Mouse (Mus musculus) kidney, embryonic 16.5 days (tissue): Measurements from ENCODE around the gene Cmpk1. TPM values are rescaled to one million over a fixed set of nuclear protein-coding genes. Genes with fewer than 3 reads are reported as not detected.

Source experiments
- ATAC-seq: fragments of 200-750 bp; cut with Nextera tagmentation; 2 replicates; pipeline ENCODE4 v1.8.0; 2017; ENCODE audit warnings: moderate TSS enrichment; ENCODE audit not compliant: low FRiP score, low TSS enrichment
- H3K27ac ChIP-seq: fragments of 300-500 bp; sonication (generic); 2 replicates; pipeline ENCODE4 v1.5.1; 2014; ENCODE audit warnings: low read length
- H3K27me3 ChIP-seq: fragments of 300-500 bp; sonication (generic); 2 replicates; pipeline ENCODE4 v1.6.1; 2014; ENCODE audit warnings: low read length, control low read depth, mixed read lengths; ENCODE audit not compliant: insufficient read depth
- H3K36me3 ChIP-seq: fragments of 300-500 bp; sonication (generic); 2 replicates; pipeline ENCODE4 v1.6.1; 2014; ENCODE audit warnings: low read length, control low read depth, mixed read lengths; ENCODE audit not compliant: insufficient read depth
- H3K4me1 ChIP-seq: fragments of 300-500 bp; sonication (generic); 2 replicates; pipeline ENCODE4 v1.6.1; 2014; ENCODE audit warnings: low read length, control low read depth, mixed read lengths; ENCODE audit not compliant: insufficient read depth
- H3K4me2 ChIP-seq: fragments of 300-500 bp; sonication (generic); replicated peaks from 2 replicates; pipeline ENCODE4 v1.6.1; 2014; ENCODE audit warnings: low read depth, low read length
- H3K4me3 ChIP-seq: fragments of 300-500 bp; sonication (generic); 2 replicates; pipeline ENCODE4 v1.5.1; 2014; ENCODE audit warnings: mild to moderate bottlenecking, low read length
- H3K9ac ChIP-seq: fragments of 300-500 bp; sonication (generic); replicated peaks from 2 replicates; pipeline ENCODE4 v1.6.1; 2014; ENCODE audit warnings: low read length
- H3K9me3 ChIP-seq: fragments of 300-500 bp; sonication (generic); 2 replicates; pipeline ENCODE4 v1.6.1; 2016; ENCODE audit warnings: low read length, control low read depth
- WGBS: fragments of 180-500 bp; shearing (Covaris S2); extraction: QIAGEN DNeasy Blood & Tissue Kit; methylation state at CpG from one replicate; pipeline ENCODE4 v1.1.7; 2014; 5-methylcytosine and 5-hydroxymethylcytosine counted together
- polyA plus RNA-seq: library from polyadenylated mRNA; unstranded; fragments of >200 nt; fragmentation: Nextera tagmentation; extraction: Ambion mirVana; gene quantifications from 2 replicates; pipeline ENCODE4 v1.2.1, GENCODE M21; 2015

The Cmpk1 gene
- polyA plus RNA-seq: 72.5 and 89.1 TPM in 2 replicates

GRCm38 (mm10) chr4:114986591-114987432, at the start of gene Cmpk1:
Cmpk1 (minus strand) TSS chr4:114987241.
- no peaks in the 10 kb centered on the region for H3K36me3 ChIP-seq
- H3K4me3 ChIP-seq: peak within 1 kb of the TSS; percentile 77
- peak within 1 kb of the TSS; percentile 91 for H3K9ac ChIP-seq
- H3K27ac ChIP-seq: peak within 1 kb of the TSS; percentile 99
- peak; percentile 98 for ATAC-seq
- under 1% methylated on average over 73 of the region's 93 CpGs for WGBS
- H3K9me3 ChIP-seq: no peaks in the 10 kb centered on the region
- peaks cover 11% of the 10 kb centered on the region for H3K4me1 ChIP-seq
- H3K27me3 ChIP-seq: 0 out of 2 replicates have a peak, but pooled peaks cover 3% of the 10 kb centered on the region
- H3K4me2 ChIP-seq: peak within 1 kb of the TSS; percentile 73

GRCm38 (mm10) chr4:115035043-115035442, 48.0 kb upstream of the Cmpk1 start:
- Histone ChIP-seq H3K27me3 (no peaks in the 10 kb centered on the region), H3K27ac (no peak overlapping the region), H3K4me2 (no peak overlapping the region), H3K4me1 (no peaks in the 10 kb centered on the region), H3K9me3 (no peaks in the 10 kb centered on the region), H3K4me3 (no peak overlapping the region), H3K9ac (no peak overlapping the region), H3K36me3 (peaks cover 21% of the 10 kb centered on the region)
- WGBS: 82% methylated on average over 6 of the region's 6 CpGs
- ATAC-seq: no peak

GRCm38 (mm10) chr4:115019997-115020396, 33.0 kb upstream of the Cmpk1 start:
- WGBS: 90% methylated on average over 3 of the region's 3 CpGs
- Histone ChIP-seq H3K9me3 (no peaks in the 10 kb centered on the region), H3K27me3 (no peaks in the 10 kb centered on the region), H3K27ac (no peak overlapping the region), H3K36me3 (peaks cover 37% of the 10 kb centered on the region), H3K4me1 (no peaks in the 10 kb centered on the region), H3K4me3 (no peak overlapping the region), H3K9ac (no peak overlapping the region), H3K4me2 (no peak overlapping the region)
- ATAC-seq: no peak

- no peaks in the 10 kb centered on the region for H3K4me1 ChIP-seq
- ATAC-seq: no peak
- no peak overlapping the region for H3K4me2 ChIP-seq
- H3K9me3 ChIP-seq: no peaks in the 10 kb centered on the region
- H3K4me3 ChIP-seq: no peak overlapping the region
- H3K27ac ChIP-seq: no peak overlapping the region
- no peak overlapping the region for H3K9ac ChIP-seq
- WGBS: 95% methylated on average over 3 of the region's 3 CpGs
- H3K27me3 ChIP-seq: no peaks in the 10 kb centered on the region
- H3K36me3 ChIP-seq: peaks cover 35% of the 10 kb centered on the region
Measured at GRCm38 (mm10) chr4:115014276-115014675, 27.2 kb upstream of the Cmpk1 start.

GRCm38 (mm10) chr4:115000429-115000795, 13.4 kb upstream of the Cmpk1 start:
- Histone ChIP-seq H3K27ac (peak overlapping the region; percentile 84), H3K4me1 (peaks cover 17% of the 10 kb centered on the region), H3K36me3 (peaks cover 12% of the 10 kb centered on the region), H3K9me3 (peaks cover 3% of the 10 kb centered on the region; the same call in 1 of the 2 replicates), H3K4me3 (peak overlapping the region; percentile 82), H3K27me3 (no peaks in the 10 kb centered on the region), H3K4me2 (peak overlapping the region; percentile 75), H3K9ac (peak overlapping the region; percentile 86)
- ATAC-seq: peak; percentile 49
- WGBS: under 1% methylated on average over 8 of the region's 8 CpGs

GRCm38 (mm10) chr4:114999773-115000428, 12.9 kb upstream of the Cmpk1 start, which contains the start of gene Stil:
Stil (plus strand) TSS chr4:115000159.
- Histone ChIP-seq H3K36me3 (peaks cover 8% of the 10 kb centered on the region), H3K9ac (peak within 1 kb of the TSS; percentile 87), H3K4me3 (peak within 1 kb of the TSS; percentile 82), H3K9me3 (peaks cover 3% of the 10 kb centered on the region; the same call in 1 of the 2 replicates), H3K27ac (peak within 1 kb of the TSS; percentile 98), H3K27me3 (no peaks in the 10 kb centered on the region), H3K4me2 (peak within 1 kb of the TSS; percentile 75), H3K4me1 (peaks cover 17% of the 10 kb centered on the region)
- peak; percentile 100 for ATAC-seq
- under 1% methylated on average over 52 of the region's 52 CpGs for WGBS

- Histone ChIP-seq H3K27ac (peak overlapping the region; percentile 98), H3K4me3 (peak overlapping the region; percentile 82), H3K36me3 (peaks cover 8% of the 10 kb centered on the region), H3K27me3 (no peaks in the 10 kb centered on the region), H3K4me1 (peaks cover 17% of the 10 kb centered on the region), H3K9me3 (peaks cover 3% of the 10 kb centered on the region; the same call in 1 of the 2 replicates), H3K4me2 (peak overlapping the region; percentile 75), H3K9ac (peak overlapping the region; percentile 87)
- ATAC-seq: peak; percentile 39
- 8% methylated on average over 9 of the region's 9 CpGs for WGBS
Measured at GRCm38 (mm10) chr4:114999445-114999772, 12.4 kb upstream of the Cmpk1 start.

- H3K4me2 ChIP-seq: no peak overlapping the region
- H3K4me3 ChIP-seq: no peak overlapping the region
- no peak overlapping the region for H3K9ac ChIP-seq
- ATAC-seq: no peak
- 59% methylated on average over 3 of the region's 3 CpGs for WGBS
- no peak overlapping the region for H3K27ac ChIP-seq
- no peaks in the 10 kb centered on the region for H3K27me3 ChIP-seq
- H3K36me3 ChIP-seq: no peaks in the 10 kb centered on the region
- peaks cover 3% of the 10 kb centered on the region; the same call in 1 of the 2 replicates for H3K9me3 ChIP-seq
- peaks cover 15% of the 10 kb centered on the region for H3K4me1 ChIP-seq
Measured at GRCm38 (mm10) chr4:114997051-114997450, 10.0 kb upstream of the Cmpk1 start.

- Histone ChIP-seq H3K27ac (no peak overlapping the region), H3K36me3 (no peaks in the 10 kb centered on the region), H3K9ac (no peak overlapping the region), H3K4me2 (no peak overlapping the region), H3K4me3 (no peak overlapping the region), H3K9me3 (peaks cover 3% of the 10 kb centered on the region; the same call in 1 of the 2 replicates), H3K27me3 (0 out of 2 replicates have a peak, but pooled peaks cover 4% of the 10 kb centered on the region), H3K4me1 (0 out of 2 replicates have a peak, but pooled peaks cover 2% of the 10 kb centered on the region)
- WGBS: 91% methylated on average over 3 of the region's 3 CpGs
- ATAC-seq: no peak
Measured at GRCm38 (mm10) chr4:114994218-114994617, 7.2 kb upstream of the Cmpk1 start.
